Mouse (Mus musculus): Measurements from ENCODE around the gene Chmp5. TPM values are rescaled to one million over a fixed set of nuclear protein-coding genes. Genes with fewer than 3 reads are reported as not detected.

The Chmp5 gene
- polyA plus RNA-seq (2015; fragmentation: Nextera tagmentation; extraction: Ambion mirVana) = 100 and 110 TPM in 2 replicates

DNA sequence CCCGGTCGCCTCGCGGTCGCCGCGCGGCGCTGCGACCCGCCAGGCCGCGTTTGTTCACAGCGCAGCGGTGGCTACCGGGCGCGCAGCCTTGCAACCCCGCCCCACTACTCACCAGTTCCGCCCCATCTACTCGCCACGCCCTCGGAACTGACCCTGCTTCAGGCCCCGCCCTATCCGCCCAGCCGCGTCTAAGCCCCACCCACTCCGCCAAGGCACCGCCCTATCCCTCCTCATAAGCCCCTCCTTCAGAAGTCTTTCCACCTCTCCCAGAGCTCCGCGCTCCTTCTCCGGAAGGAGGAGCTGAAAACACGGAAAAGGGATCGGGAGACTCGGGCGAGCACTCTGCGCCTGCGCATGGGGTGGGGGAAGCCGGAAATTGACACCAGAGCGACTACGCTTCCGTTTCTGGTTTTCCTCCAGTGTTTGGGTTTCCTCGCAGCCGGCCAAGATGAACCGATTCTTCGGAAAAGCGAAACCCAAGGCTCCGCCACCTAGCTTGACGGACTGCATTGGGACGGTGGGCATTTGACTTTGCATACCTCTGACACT, at the start of gene Chmp5, which contains the start of gene Bag1:
TSS of gene Chmp5 (plus strand) at position 248 of the 549 bp plus-strand sequence.
TSS of gene Bag1 (minus strand) at position 135 of the 549 bp plus-strand sequence.
- Histone ChIP-seq H3K27ac (peak within 1 kb of the TSS; percentile 90), H3K9me3 (no peaks in the 10 kb centered on the region), H3K4me1 (replicated peaks) (peaks cover 5% of the 10 kb centered on the region; the same call in 1 of the 2 replicates), H3K9ac (peak within 1 kb of the TSS; percentile 96), H3K36me3 (peaks cover 9% of the 10 kb centered on the region), H3K27me3 (replicated peaks) (no peaks in the 10 kb centered on the region), H3K4me3 (replicated peaks) (peak within 1 kb of the TSS; percentile 96), H3K4me2 (replicated peaks) (peak within 1 kb of the TSS; percentile 65)
- peak; percentile 98 for ATAC-seq
- WGBS = under 1% methylated on average over 49 of the region's 50 CpGs

DNA sequence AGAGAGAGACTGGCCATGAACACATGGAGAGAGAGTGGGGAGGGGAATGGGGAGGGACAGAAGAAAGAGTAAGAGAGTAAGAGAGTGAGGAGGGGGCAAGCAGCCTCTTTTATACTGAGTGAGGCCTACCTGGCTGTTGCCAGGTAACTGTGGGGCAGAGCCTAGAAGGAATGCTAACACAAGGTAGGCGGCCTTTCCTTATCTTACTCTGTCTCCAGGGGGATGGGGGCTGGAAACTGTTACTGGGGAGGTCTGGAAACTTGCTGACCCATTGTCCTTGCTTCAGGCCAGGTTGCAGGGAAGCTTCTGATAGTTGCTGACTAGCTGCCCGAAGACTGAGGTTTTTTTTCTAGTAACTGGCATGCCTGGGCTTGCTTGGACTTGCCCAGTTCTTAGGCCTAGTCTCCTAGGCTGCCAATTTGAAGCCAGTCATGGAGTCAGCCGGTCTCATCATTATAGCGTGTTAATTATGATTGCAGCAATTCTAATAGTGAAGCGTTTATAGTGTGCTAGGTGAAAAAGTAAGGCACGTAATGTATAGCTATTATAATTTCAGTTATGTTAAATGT, 49.6 kb upstream of the Chmp5 start:
- Histone ChIP-seq H3K4me2 (replicated peaks) (no peak overlapping the region), H3K36me3 (no peaks in the 10 kb centered on the region), H3K9ac (no peak overlapping the region), H3K27me3 (replicated peaks) (no peaks in the 10 kb centered on the region), H3K4me3 (replicated peaks) (no peak overlapping the region), H3K27ac (no peak overlapping the region), H3K4me1 (replicated peaks) (no peaks in the 10 kb centered on the region), H3K9me3 (no peaks in the 10 kb centered on the region)
- no peak for ATAC-seq
- WGBS = 82% methylated on average over 6 of the region's 6 CpGs

DNA sequence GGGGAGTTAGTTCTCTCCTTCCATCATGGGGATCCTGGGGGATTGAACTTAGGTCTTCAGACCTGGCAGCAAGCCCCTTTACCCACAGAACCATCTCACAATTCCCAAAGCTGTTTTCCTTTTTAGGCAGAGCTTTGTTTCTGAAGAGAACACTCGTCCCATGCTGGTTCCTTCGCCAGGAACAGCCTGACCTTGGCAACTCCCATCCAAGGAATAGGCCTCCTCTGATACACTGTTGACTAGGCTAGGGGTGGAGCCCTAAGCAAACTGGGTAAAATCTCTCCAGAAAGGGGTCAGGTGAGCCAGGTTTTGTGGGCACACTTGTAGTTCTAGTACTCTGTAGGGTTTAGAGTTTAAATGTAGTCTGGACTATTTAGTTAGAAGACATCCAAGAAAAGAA, 48.9 kb upstream of the Chmp5 start:
- no peaks in the 10 kb centered on the region for H3K27me3 ChIP-seq (replicated peaks)
- H3K4me2 ChIP-seq (replicated peaks) = no peak overlapping the region
- WGBS = 65% methylated on average over 2 of the region's 2 CpGs
- no peaks in the 10 kb centered on the region for H3K9me3 ChIP-seq
- no peaks in the 10 kb centered on the region for H3K4me1 ChIP-seq (replicated peaks)
- H3K27ac ChIP-seq = no peak overlapping the region
- H3K9ac ChIP-seq = no peak overlapping the region
- ATAC-seq = no peak
- H3K4me3 ChIP-seq (replicated peaks) = no peak overlapping the region
- no peaks in the 10 kb centered on the region for H3K36me3 ChIP-seq

DNA sequence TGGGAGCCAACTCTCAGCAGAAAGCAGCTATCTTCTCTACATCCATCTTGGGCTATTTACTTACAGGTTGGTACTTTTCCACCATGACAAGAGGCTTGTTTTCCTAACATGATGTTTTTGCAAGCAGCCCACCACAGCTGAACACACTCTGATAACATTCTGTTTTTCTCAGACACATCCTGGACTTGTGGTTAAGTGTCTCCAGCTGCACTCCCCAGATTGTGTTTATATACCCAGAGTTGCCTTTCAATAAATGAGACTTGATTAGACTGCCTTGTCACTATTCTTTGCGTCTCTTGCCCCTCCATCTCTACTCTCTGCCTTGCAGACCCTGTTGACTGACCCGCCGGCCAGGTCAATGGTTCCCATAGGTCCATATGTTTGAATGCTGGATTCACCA, 48.1 kb upstream of the Chmp5 start:
- WGBS = 80% methylated on average over 3 of the region's 3 CpGs
- Histone ChIP-seq H3K4me2 (replicated peaks) (no peak overlapping the region), H3K27ac (no peak overlapping the region), H3K4me1 (replicated peaks) (no peaks in the 10 kb centered on the region), H3K9me3 (no peaks in the 10 kb centered on the region), H3K4me3 (replicated peaks) (no peak overlapping the region), H3K9ac (no peak overlapping the region), H3K27me3 (replicated peaks) (no peaks in the 10 kb centered on the region), H3K36me3 (no peaks in the 10 kb centered on the region)
- ATAC-seq = no peak

DNA sequence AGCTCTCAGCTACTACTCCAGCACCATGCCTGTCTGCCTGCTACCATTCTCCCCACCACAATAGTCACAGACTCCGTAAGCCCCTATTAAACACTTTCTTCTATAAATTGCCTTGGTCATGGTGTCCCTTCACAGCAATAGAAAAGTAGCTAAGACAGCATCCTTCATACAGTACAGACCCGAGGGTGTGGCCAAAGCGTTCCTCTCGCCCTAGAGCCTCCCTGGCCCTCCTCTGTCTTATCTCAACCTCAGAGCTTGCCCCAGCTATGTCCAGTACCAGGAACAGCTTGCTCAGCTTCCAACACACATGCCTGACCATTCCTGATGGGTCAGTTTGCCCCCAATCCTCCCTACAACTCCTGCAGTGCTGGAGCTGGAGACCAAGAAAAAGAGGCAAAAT, 47.6 kb upstream of the Chmp5 start:
- no peaks in the 10 kb centered on the region for H3K9me3 ChIP-seq
- no peak for ATAC-seq
- H3K4me2 ChIP-seq (replicated peaks) = no peak overlapping the region
- no peaks in the 10 kb centered on the region for H3K36me3 ChIP-seq
- H3K27me3 ChIP-seq (replicated peaks) = no peaks in the 10 kb centered on the region
- H3K9ac ChIP-seq = no peak overlapping the region
- no peak overlapping the region for H3K4me3 ChIP-seq (replicated peaks)
- H3K4me1 ChIP-seq (replicated peaks) = no peaks in the 10 kb centered on the region
- H3K27ac ChIP-seq = no peak overlapping the region
- WGBS = 90% methylated on average over 4 of the region's 4 CpGs

DNA sequence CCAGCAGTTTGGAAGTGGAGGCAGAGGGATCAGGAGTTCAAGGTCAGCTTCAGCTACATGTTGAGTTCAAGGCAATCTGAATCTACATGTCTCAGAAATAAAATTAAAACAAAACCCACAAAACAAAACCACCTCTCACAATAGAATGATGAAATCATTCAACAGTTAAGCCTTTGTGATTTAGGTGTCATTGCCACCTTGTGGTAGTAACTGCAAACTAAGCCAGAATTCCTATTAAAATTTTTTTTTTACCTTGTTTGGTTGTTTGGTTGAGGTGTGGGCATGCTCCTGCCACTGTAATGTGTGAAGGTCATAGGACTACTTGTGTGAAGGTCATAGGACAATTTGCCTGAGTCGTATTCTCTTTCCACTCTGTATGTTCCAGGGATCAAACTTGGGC, 41.9 kb upstream of the Chmp5 start:
- Histone ChIP-seq H3K9me3 (no peaks in the 10 kb centered on the region), H3K27ac (no peak overlapping the region), H3K4me2 (replicated peaks) (no peak overlapping the region), H3K4me3 (replicated peaks) (no peak overlapping the region), H3K36me3 (no peaks in the 10 kb centered on the region), H3K4me1 (replicated peaks) (peaks cover 6% of the 10 kb centered on the region), H3K9ac (no peak overlapping the region), H3K27me3 (replicated peaks) (no peaks in the 10 kb centered on the region)
- ATAC-seq = no peak
- 50% methylated on average over 1 of the region's 1 CpGs for WGBS

DNA sequence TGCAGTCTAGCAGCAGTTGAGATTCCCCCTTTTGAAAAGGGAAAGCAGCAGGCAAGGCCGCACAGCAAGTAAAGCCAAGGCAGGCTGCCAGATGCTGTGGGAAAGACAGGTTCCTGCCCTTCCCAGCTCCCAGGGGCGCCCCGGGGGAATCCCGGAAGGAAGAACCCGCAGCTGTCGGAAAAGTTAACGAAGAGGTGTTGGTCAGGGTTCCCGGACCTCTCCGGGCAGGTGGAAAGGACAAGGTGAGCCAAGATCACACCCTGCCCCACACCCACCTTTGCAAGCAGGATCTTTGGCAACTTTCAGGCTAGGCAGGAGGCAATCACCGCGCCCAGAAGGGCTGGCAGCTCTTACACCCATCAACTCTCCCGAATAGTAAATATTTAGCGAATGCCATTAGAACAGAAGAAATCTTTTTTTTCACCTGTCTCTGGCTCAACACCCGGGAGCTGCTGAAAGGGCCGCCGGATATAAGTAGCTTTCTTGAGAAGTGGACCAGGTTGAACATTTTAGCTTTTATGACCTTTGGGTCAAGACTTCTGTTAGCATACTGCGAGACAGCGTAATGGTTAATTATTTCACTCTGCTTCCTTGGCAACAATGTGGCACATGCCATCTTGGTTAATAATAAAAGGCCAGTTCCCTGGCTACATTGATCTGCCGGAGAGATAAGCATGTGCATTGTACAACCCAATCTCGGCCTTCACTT, 39.8 kb upstream of the Chmp5 start:
- Histone ChIP-seq H3K27ac (peak overlapping the region; percentile 37; the same call in 1 of the 2 replicates), H3K4me1 (replicated peaks) (peaks cover 6% of the 10 kb centered on the region), H3K4me3 (replicated peaks) (0 out of 2 replicates have a peak overlapping the region, but pooled peaks have one; percentile 6), H3K36me3 (no peaks in the 10 kb centered on the region), H3K4me2 (replicated peaks) (peak overlapping the region; percentile 50), H3K9me3 (no peaks in the 10 kb centered on the region), H3K27me3 (replicated peaks) (no peaks in the 10 kb centered on the region), H3K9ac (peak overlapping the region; percentile 8; the same call in 1 of the 2 replicates)
- ATAC-seq = peak; percentile 75
- 20% methylated on average over 20 of the region's 20 CpGs for WGBS

DNA sequence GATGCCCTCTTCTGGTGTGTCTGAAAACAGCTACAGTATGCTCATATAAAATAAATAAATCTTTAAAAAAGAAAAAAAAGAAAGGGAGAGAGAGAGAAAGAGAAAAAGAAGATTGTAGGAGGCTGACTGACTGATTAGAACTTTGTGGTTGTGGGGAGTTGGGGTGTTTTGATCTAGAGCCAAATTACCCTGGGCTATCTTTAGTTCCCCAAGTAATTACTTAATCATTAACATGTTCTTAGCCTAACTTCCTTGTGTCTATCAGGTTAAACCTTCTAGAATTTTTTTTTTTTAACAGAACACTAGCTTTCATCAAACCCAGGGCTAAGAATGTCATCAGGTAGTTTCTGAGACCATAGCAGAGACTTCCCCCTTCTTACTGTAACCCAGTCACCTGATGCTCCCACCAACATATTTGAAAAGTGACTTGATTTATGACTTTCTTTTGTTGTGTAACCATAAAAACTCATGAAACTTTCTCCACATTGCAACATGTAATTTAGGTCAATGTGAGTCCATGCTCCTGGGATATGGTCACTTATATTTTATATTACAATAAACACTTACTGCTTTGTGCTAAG, 33.8 kb upstream of the Chmp5 start:
- Histone ChIP-seq H3K9me3 (no peaks in the 10 kb centered on the region), H3K9ac (no peak overlapping the region), H3K36me3 (no peaks in the 10 kb centered on the region), H3K27ac (no peak overlapping the region), H3K4me1 (replicated peaks) (no peaks in the 10 kb centered on the region; the same call in 1 of the 2 replicates), H3K4me2 (replicated peaks) (no peak overlapping the region), H3K4me3 (replicated peaks) (no peak overlapping the region), H3K27me3 (replicated peaks) (no peaks in the 10 kb centered on the region)
- peak; percentile 60; the same call in 1 of the 2 replicates for ATAC-seq

DNA sequence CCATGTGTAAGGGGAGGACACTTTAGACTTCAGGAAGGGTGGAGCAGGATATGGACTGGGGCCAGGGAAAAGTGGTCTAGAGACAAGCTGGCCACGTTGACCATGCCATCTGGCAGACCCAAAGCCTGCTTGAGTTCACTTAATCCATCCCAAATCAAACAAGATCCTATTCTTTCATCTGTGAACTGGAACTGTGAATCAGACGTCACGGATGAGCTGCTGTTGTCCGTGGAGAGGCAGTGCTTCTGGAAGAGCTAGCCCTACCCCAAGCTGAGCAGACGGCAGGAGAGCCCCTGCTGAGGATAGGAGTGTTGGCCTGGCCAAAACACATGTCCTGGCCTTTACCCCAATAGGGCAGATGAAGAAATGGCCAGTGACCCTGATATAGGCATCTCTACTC, 32.3 kb upstream of the Chmp5 start:
- Histone ChIP-seq H3K27me3 (replicated peaks) (no peaks in the 10 kb centered on the region), H3K4me3 (replicated peaks) (no peak overlapping the region), H3K36me3 (no peaks in the 10 kb centered on the region), H3K4me1 (replicated peaks) (no peaks in the 10 kb centered on the region; the same call in 1 of the 2 replicates), H3K9me3 (no peaks in the 10 kb centered on the region), H3K4me2 (replicated peaks) (no peak overlapping the region), H3K9ac (no peak overlapping the region), H3K27ac (no peak overlapping the region)
- no peak for ATAC-seq
- 82% methylated on average over 5 of the region's 5 CpGs for WGBS

DNA sequence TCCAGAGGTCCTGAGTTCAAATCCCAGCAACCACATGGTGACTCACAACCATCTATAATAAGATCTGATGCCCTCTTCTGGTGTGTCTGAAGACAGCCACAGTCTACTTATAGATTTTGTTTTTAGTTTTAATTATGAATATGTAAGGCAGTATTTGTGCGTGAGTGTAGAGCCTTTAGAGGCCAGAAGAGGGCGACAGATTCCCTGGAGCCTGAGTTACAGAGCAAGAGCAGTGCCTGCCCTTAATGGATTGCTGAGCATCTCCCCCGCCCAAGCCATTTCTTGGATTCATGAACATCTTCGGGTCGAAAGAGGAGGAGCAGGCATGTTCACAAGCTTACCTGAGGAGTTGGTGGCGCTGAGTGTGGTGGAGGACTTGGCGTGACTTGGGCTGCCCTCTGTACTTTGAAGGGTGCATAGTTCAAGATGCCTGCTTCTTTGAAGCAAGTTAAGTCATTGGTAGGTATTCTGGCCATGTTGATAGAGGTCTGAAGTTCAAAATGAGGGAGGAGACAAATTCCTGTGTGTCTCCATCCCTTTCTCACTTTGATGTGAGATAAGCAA, 31.5 kb upstream of the Chmp5 start:
- Histone ChIP-seq H3K4me3 (replicated peaks) (no peak overlapping the region), H3K4me2 (replicated peaks) (no peak overlapping the region), H3K27ac (no peak overlapping the region), H3K9ac (no peak overlapping the region), H3K27me3 (replicated peaks) (no peaks in the 10 kb centered on the region), H3K4me1 (replicated peaks) (no peaks in the 10 kb centered on the region; the same call in 1 of the 2 replicates), H3K9me3 (no peaks in the 10 kb centered on the region), H3K36me3 (no peaks in the 10 kb centered on the region)
- 93% methylated on average over 7 of the region's 7 CpGs for WGBS
- no peak for ATAC-seq

DNA sequence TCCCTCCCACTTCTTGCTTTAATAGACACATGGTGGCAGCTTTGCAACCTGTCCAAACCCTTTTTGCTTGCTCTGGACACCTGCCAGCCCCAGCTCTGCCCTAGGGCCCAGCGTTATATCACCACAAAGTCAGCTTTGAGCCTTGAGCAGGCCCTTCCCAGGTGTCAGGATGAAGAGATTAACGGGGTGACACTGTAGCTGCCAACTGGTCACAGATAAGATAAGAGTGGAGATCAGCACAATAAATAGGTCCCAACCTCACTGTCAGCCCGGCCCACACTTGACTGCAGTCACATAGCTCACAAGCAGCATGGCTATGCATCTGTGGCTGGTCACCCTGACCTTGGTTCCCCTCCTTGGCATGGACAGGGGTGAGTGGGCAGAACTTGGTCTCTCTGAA, 28.4 kb upstream of the Chmp5 start, which contains the start of gene Spink4:
TSS of gene Spink4 (plus strand) at position 268 of the 400 bp plus-strand sequence.
- no peaks in the 10 kb centered on the region for H3K27me3 ChIP-seq (replicated peaks)
- 42% methylated on average over 3 of the region's 3 CpGs for WGBS
- H3K27ac ChIP-seq = no peak within 1 kb of the TSS
- no peaks in the 10 kb centered on the region for H3K9me3 ChIP-seq
- no peak within 1 kb of the TSS for H3K4me3 ChIP-seq (replicated peaks)
- H3K9ac ChIP-seq = no peak within 1 kb of the TSS
- ATAC-seq = peak; percentile 78
- no peak within 1 kb of the TSS for H3K4me2 ChIP-seq (replicated peaks)
- no peaks in the 10 kb centered on the region; the same call in 1 of the 2 replicates for H3K4me1 ChIP-seq (replicated peaks)
- no peaks in the 10 kb centered on the region for H3K36me3 ChIP-seq

DNA sequence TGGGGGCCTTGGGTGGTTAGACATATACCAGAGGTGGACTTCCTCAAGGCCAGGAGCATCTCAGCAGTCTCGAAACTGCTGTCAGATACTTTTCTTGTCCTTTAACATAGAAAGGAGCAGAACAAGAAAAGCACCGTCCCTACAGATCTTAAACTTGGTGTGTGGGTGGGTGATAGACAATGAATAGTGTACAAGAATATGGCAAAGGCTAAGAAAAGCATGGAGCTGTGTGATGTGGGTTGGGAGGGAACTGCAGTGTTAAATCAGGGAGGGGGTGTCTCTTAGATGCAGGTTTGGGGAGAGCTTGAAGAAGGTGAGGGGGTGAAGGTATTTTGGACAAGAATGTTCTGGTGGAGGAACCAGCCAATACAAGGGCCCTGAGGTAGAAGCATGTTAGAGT, 27.6 kb upstream of the Chmp5 start:
- H3K36me3 ChIP-seq = no peaks in the 10 kb centered on the region
- H3K27me3 ChIP-seq (replicated peaks) = no peaks in the 10 kb centered on the region
- H3K27ac ChIP-seq = no peak overlapping the region
- no peaks in the 10 kb centered on the region; the same call in 1 of the 2 replicates for H3K4me1 ChIP-seq (replicated peaks)
- no peak overlapping the region for H3K4me3 ChIP-seq (replicated peaks)
- H3K9ac ChIP-seq = no peak overlapping the region
- no peaks in the 10 kb centered on the region for H3K9me3 ChIP-seq
- H3K4me2 ChIP-seq (replicated peaks) = no peak overlapping the region
- no peak for ATAC-seq
- 88% methylated on average over 2 of the region's 2 CpGs for WGBS
